Mouse (Mus musculus) liver, adult 2 months (tissue): ENCODE results near the gene Chn2.

Experiments used
- CTCF ChIP-seq: fragments of 200-500 bp; IDR thresholded peaks from 2 replicates; pipeline ENCODE4 v1.5.1; 2011; ENCODE audit warnings: low read depth, low read length, control low read depth
- POLR2A ChIP-seq: fragments of 200-500 bp; IDR thresholded peaks from 2 replicates; pipeline ENCODE4 v1.6.1; 2011; ENCODE audit warnings: low read length, control low read depth; ENCODE audit not compliant: insufficient read depth; ENCODE audit errors: extremely low read depth

DNA sequence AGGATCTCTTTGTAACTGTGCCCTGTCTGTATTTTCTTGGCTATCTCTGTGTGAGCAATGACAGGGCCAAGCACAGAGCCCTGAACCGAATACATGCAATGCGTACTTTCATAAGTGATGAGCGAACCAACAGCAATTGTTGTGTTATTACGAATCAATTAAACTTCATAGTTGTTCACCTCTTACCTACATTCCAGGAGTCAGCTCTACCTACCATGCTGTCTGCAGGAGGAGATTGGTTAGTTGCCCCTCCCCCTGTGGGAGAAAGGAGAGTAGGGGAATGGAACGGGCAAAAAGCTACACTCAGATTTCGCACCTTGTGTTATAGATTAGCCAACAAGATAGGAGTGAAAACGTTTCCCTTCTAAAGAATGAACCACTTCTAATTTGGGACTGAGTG lies 174.4 kb downstream of the Chn2 start:
- TF ChIP-seq CTCF (no peak), POLR2A (no peak)
